Mouse (Mus musculus) kidney, embryonic 14.5 days (tissue): ENCODE data around the gene Alg5. TPM values are rescaled to one million over a fixed set of nuclear protein-coding genes. Genes with fewer than 3 reads are reported as not detected.
A peak's percentile ranks its signal among the peaks of the same experiment; 100 is the strongest.

ENCODE experiments used
- ATAC-seq: fragments of 200-750 bp; cut with Nextera tagmentation; 2 replicates; pipeline ENCODE4 v1.8.0; 2017; ENCODE audit warnings: moderate number of reproducible peaks, mild to moderate bottlenecking, moderate TSS enrichment, moderate library complexity; ENCODE audit not compliant: low FRiP score, low TSS enrichment
- H3K27ac ChIP-seq: fragments of 300-500 bp; sonication (generic); 2 replicates; pipeline ENCODE4 v1.5.1; 2014; ENCODE audit warnings: low read depth, mild to moderate bottlenecking, low read length, moderate library complexity, mixed read lengths
- H3K27me3 ChIP-seq: fragments of 300-500 bp; sonication (generic); 2 replicates; pipeline ENCODE4 v1.6.1; 2014; ENCODE audit warnings: mild to moderate bottlenecking, low read length; ENCODE audit not compliant: control insufficient read depth, insufficient read depth
- H3K36me3 ChIP-seq: fragments of 300-500 bp; sonication (generic); 2 replicates; pipeline ENCODE4 v1.6.1; 2014; ENCODE audit warnings: low read length, mixed read lengths; ENCODE audit not compliant: control insufficient read depth, insufficient read depth
- H3K4me1 ChIP-seq: fragments of 300-500 bp; sonication (generic); 2 replicates; pipeline ENCODE4 v1.6.1; 2014; ENCODE audit warnings: low read length, mixed read lengths; ENCODE audit not compliant: control insufficient read depth, insufficient read depth
- H3K4me2 ChIP-seq: fragments of 300-500 bp; sonication (generic); replicated peaks from 2 replicates; pipeline ENCODE4 v1.6.1; 2014; ENCODE audit warnings: low read depth, mild to moderate bottlenecking, low read length
- H3K4me3 ChIP-seq: fragments of 300-500 bp; sonication (generic); 2 replicates; pipeline ENCODE4 v1.5.1; 2014; ENCODE audit warnings: mild to moderate bottlenecking, low read length
- H3K9ac ChIP-seq: fragments of 300-500 bp; sonication (generic); 2 replicates; pipeline ENCODE4 v1.6.1; 2014; ENCODE audit warnings: low read depth, mild to moderate bottlenecking, low read length, moderate library complexity
- H3K9me3 ChIP-seq: fragments of 300-500 bp; sonication (generic); 2 replicates; pipeline ENCODE4 v1.6.1; 2016; ENCODE audit warnings: low read length; ENCODE audit not compliant: control insufficient read depth
- WGBS: fragments of 180-500 bp; shearing (Covaris S2); extraction: QIAGEN DNeasy Blood & Tissue Kit; methylation state at CpG from one replicate; pipeline ENCODE4 v1.1.7; 2014; 5-methylcytosine and 5-hydroxymethylcytosine counted together
- polyA plus RNA-seq: library from polyadenylated mRNA; unstranded; fragments of >200 nt; fragmentation: Nextera tagmentation; extraction: Ambion mirVana; gene quantifications from 2 replicates; pipeline ENCODE4 v1.2.1, GENCODE M21; 2014

Gene Alg5
- polyA plus RNA-seq, 1 experiment from 2014 or later: 66.3 TPM

- H3K4me3 ChIP-seq: no peak overlapping the region
Observed at GRCm38 (mm10) chr3:54795806-54796205, 60.5 kb downstream of the Alg5 start.

GRCm38 (mm10) chr3:54797211-54797610 is 61.9 kb downstream of the Alg5 start:
- ATAC-seq: peak; percentile 78
- Histone ChIP-seq H3K4me3 (no peak overlapping the region), H3K27ac (no peak overlapping the region), H3K9ac (no peak overlapping the region), H3K4me2 (no peak overlapping the region), H3K36me3 (peaks cover 3% of the 10 kb centered on the region; the same call in 1 of the 2 replicates), H3K9me3 (peaks cover 6% of the 10 kb centered on the region), H3K4me1 (no peaks in the 10 kb centered on the region), H3K27me3 (no peaks in the 10 kb centered on the region)
- 46% methylated on average over 16 of the region's 16 CpGs for WGBS

More at GRCm38 (mm10) chr3:54795806-54796205, 60.5 kb downstream of the Alg5 start:
- Histone ChIP-seq H3K9me3 (peaks cover 6% of the 10 kb centered on the region), H3K9ac (no peak overlapping the region), H3K4me2 (no peak overlapping the region), H3K27me3 (no peaks in the 10 kb centered on the region), H3K4me1 (no peaks in the 10 kb centered on the region), H3K27ac (no peak overlapping the region), H3K36me3 (peaks cover 3% of the 10 kb centered on the region; the same call in 1 of the 2 replicates)
- no peak for ATAC-seq
- 97% methylated on average over 1 of the region's 1 CpGs for WGBS

Other genes starting within 250 kb of the Alg5 start
- gene Supt20, start 42.7 kb upstream of the Alg5 start, polyA plus RNA-seq: 84.4 and 121 TPM in 2 replicates
- gene Gm21958, start 21.2 kb upstream of the Alg5 start, polyA plus RNA-seq: 2.8 TPM in 1 of 2 replicates, not detected in the other
- 182 and 185 TPM in 2 replicates for gene Exosc8, start 146 bp upstream of the Alg5 start, polyA plus RNA-seq
- gene Smad9, start 20.0 kb downstream of the Alg5 start, polyA plus RNA-seq: 1.8 and 1.9 TPM in 2 replicates
- 50.7 and 60.1 TPM in 2 replicates for gene Rfxap, start 72.3 kb downstream of the Alg5 start, polyA plus RNA-seq
- gene Sertm1, start 180.3 kb downstream of the Alg5 start, polyA plus RNA-seq: 0.14 TPM in 1 of 2 replicates, not detected in the other